Mouse (Mus musculus) testis, adult 2 months (tissue): ENCODE results near the gene Birc7. TPM values are rescaled to one million over a fixed set of nuclear protein-coding genes. Genes with fewer than 3 reads are reported as not detected.

ENCODE experiments used
- H3K27ac ChIP-seq: fragments of 200-500 bp; 2 replicates; pipeline ENCODE4 v1.5.1; 2012; ENCODE audit warnings: low read depth, low read length; ENCODE audit not compliant: control insufficient read depth, insufficient read depth
- H3K27me3 ChIP-seq: fragments of 200-500 bp; 2 replicates; pipeline ENCODE4 v1.6.1; 2012; ENCODE audit warnings: mild to moderate bottlenecking, low read length, moderate library complexity; ENCODE audit not compliant: control insufficient read depth, insufficient read depth
- H3K36me3 ChIP-seq: fragments of 200-500 bp; 2 replicates; pipeline ENCODE4 v1.6.1; 2012; ENCODE audit warnings: mild to moderate bottlenecking, low read length; ENCODE audit not compliant: control insufficient read depth, insufficient read depth
- H3K4me1 ChIP-seq: fragments of 200-500 bp; 2 replicates; pipeline ENCODE4 v1.6.1; 2012; ENCODE audit warnings: low read length; ENCODE audit not compliant: control insufficient read depth, insufficient read depth
- H3K4me3 ChIP-seq: fragments of 200-500 bp; 2 replicates; pipeline ENCODE4 v1.5.1; 2012; ENCODE audit warnings: low read depth, mild to moderate bottlenecking, low read length, moderate library complexity, mixed read lengths; ENCODE audit not compliant: control insufficient read depth
- CTCF ChIP-seq: fragments of 200-500 bp; IDR thresholded peaks from 2 replicates; pipeline ENCODE4 v1.5.1; 2012; ENCODE audit warnings: low read depth, mild to moderate bottlenecking, inconsistent platforms, low read length, moderate library complexity; ENCODE audit not compliant: control insufficient read depth, insufficient read depth, insufficient replicate concordance
- POLR2A ChIP-seq: fragments of 200-500 bp; IDR thresholded peaks from 2 replicates; pipeline ENCODE4 v1.6.1; 2012; ENCODE audit warnings: low read depth, mild to moderate bottlenecking, inconsistent platforms, low read length, moderate library complexity; ENCODE audit not compliant: control insufficient read depth
- polyA plus RNA-seq: library from polyadenylated mRNA; depleted of rRNA; stranded (reverse); fragments of >200 nt; gene quantifications from 2 replicates; pipeline ENCODE4 v1.2.3, GENCODE M21; 2012

The Birc7 gene
- polyA plus RNA-seq, 1 experiment, result not detected

DNA sequence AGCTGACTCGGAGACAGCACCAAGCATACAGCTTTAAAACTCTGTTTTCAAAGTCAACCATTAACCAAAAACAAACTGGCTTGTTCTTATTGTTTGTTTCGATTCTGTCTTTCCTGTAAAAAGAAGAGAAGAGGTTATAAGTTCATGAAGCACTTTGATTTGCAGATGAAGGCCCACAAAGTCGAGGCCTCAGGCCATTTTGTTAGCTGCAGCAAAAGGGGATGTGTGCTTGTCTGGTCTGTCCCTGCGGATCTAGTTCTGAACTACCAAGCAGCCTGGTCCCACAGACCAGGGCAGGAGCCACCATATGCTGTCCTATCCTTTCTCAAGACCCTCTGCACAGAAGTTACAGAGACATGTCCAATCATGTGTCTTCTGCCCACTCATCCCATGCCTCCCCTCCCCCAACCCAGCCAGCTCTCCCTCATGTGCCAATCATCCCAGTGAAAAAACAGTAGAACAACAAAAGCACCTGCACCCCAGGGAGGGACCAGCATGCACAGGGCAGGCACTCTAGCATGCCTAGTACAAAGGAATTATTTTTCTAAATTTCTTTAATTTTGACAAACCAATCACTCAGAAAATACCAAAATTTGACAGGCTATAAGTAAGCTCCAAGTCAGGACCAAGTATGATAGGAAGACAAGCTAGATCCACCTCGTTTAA is 23.1 kb upstream of the Birc7 start:
- H3K27ac ChIP-seq, result no peak overlapping the region
- H3K4me3 ChIP-seq, result no peak overlapping the region
- TF ChIP-seq POLR2A (no peak), CTCF (no peak)
- no peaks in the 10 kb centered on the region for H3K27me3 ChIP-seq
- peaks cover 1% of the 10 kb centered on the region for H3K36me3 ChIP-seq
- H3K4me1 ChIP-seq, result no peaks in the 10 kb centered on the region

DNA sequence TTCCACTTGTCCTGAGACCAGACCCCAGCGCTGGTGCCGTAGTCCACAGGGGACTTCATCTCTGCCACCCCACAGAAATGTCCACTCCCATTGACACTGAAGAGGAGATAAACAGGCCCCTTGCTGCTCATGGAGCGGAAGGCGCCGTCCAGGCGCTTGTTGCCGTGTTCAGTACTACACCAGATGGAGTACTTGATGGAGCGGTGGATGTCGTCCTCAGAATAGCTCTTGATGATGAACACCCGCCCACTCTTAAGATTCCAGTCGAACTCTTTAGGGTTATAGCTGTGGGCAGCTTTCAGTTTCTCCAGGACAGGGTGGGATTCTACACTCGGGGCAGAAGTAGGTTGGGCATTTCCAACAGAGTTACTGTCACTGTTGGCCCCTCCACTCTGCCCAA is 17.9 kb upstream of the Birc7 start:
- H3K4me3 ChIP-seq, result no peak overlapping the region
- H3K4me1 ChIP-seq, result no peaks in the 10 kb centered on the region
- no peak overlapping the region for H3K27ac ChIP-seq
- H3K27me3 ChIP-seq, result no peaks in the 10 kb centered on the region
- H3K36me3 ChIP-seq, result peaks cover 3% of the 10 kb centered on the region
- TF ChIP-seq CTCF (no peak), POLR2A (no peak)

DNA sequence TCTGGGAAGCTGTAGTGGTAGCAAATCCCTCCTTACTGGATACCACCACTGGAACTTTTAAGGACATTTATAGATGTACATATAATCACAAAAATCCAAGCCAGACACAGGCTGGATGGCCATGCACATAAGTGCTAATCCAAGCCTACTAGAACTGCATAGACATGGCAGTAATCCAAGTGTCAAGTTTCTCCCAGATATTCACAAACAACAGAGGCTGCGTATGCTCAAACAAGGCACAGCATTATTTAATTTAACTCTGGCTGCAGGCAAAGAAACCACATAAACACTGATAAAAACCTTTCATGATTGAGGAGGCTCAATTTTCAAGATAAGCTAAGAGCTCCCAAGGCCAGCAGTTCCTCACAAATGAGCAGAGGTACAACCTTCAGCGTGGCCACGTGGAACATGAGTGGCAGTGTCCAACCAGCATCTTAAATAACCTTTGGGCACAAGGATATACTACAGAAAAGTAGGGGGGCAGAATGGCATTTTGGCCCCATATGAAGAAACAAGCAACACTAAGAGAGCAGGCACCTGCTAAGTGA is 12.9 kb upstream of the Birc7 start:
- TF ChIP-seq POLR2A, result no peak
- no peak for TF ChIP-seq CTCF
- peaks cover 2% of the 10 kb centered on the region; the same call in 1 of the 2 replicates for H3K4me1 ChIP-seq

DNA sequence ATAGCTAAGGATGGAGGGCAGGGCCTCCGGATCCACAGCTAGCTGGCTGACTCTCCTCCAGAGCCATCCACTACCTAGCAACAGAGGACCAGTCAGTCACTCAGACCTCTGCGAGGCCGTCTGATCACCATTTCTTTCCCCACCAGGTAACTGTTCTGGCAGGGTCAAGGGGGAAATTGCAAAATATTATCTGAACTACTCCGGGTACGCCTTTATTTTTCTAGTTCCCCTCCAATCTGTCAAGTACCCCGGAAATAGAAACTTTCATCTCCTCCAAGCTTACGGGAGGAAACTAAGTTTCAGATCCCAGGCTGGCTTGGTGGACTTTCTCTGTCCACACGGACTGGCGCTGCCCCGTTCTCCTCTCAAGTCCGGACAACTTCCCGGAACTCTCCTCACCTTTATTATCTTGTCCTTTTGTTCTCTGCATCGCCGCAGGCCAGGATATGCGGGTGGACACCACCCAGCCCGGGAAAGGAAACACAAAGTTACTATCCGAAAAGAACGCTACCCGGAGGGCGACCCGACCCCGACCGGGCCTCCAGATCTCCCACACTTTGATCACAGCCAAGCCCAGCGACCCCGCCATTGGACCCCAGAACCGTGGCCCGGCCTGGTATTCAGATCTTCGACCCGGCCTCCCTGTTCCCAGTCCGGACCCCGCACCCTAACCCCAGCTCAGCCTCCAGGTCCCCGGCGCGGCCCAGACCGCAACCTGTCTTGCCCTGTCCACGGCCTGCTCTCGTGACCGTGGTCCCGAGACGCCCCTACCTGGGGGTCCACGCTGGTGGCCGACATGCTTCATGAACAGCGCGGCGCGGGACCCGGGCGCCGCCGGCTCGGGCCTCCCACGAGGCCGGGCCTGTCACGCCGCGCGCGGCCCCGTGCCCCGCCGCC is 8.7 kb upstream of the Birc7 start:
- Histone ChIP-seq H3K27ac (peak overlapping the region; percentile 88), H3K4me1 (peaks cover 4% of the 10 kb centered on the region), H3K36me3 (no peaks in the 10 kb centered on the region), H3K4me3 (peak overlapping the region; percentile 98), H3K27me3 (no peaks in the 10 kb centered on the region)
- TF ChIP-seq POLR2A, result no peak; the same call in 1 of the 2 replicates
- no peak for TF ChIP-seq CTCF

More for the DNA sequence above, 12.9 kb upstream of the Birc7 start:
- H3K27ac ChIP-seq, result no peak overlapping the region
- peaks cover 1% of the 10 kb centered on the region; the same call in 1 of the 2 replicates for H3K36me3 ChIP-seq
- H3K27me3 ChIP-seq, result no peaks in the 10 kb centered on the region
- H3K4me3 ChIP-seq, result no peak overlapping the region

DNA sequence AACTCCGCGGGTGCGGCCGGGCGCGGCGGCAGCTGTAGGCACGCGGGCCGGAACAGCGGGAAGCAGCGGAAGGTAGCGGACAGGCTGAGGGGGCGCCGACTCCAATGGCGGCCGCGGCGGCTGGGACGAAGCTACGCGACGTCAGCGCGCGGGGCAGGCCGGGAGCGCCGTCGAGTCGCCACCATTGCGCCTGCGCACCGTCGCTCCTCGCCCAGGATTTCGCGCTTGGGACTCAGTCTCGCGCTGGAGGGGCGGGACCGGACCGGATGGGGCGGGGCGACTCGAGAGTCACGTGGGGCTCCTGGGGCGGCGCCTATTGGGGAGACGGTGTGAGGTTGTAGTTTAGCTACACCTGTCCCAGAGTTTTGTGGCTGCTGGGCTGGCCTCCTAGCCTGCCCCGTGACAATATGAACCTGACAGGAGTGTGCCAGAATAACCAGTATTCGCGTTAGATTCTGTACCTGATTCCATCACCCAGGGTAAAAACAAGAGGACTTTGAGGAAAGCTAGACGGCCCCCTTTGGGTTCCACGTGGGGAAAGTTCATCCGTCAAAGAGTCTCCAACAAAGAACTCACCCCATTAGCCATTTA is 7.9 kb upstream of the Birc7 start, which contains the start of gene Ythdf1:
Gene Ythdf1 (minus strand): TSS at position 140 of the 591 bp plus-strand sequence.
- Histone ChIP-seq H3K27ac (peak within 1 kb of the TSS; percentile 88), H3K27me3 (no peaks in the 10 kb centered on the region), H3K36me3 (no peaks in the 10 kb centered on the region), H3K4me1 (peaks cover 7% of the 10 kb centered on the region), H3K4me3 (peak within 1 kb of the TSS; percentile 98)
- TF ChIP-seq POLR2A, result peak; percentile 84
- TF ChIP-seq CTCF, result no peak

DNA sequence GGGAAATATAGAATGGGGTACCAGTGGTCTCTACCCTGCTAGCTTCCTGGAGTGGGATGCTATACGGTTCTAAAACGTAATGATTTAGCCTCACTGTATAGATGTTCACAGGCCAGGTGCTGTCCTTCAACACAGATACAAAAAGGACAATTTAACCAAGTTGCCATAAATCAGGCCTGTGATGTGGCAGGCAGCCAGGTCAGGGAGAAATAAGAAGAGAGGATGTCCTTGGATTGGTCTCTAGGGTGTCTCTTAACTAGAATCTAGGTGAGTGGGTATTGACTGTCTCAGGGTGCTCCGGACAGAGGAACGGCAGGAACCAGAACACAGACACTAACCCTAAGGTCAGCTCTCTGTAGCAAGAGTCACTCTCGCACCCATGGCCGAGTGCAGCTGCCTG is 6.1 kb upstream of the Birc7 start:
- H3K4me3 ChIP-seq, result no peak overlapping the region
- H3K36me3 ChIP-seq, result no peaks in the 10 kb centered on the region
- H3K27ac ChIP-seq, result no peak overlapping the region
- H3K4me1 ChIP-seq, result peaks cover 7% of the 10 kb centered on the region
- TF ChIP-seq CTCF (no peak), POLR2A (no peak)
- no peaks in the 10 kb centered on the region for H3K27me3 ChIP-seq
